In genomic region chr9:35411975-35412374, GRCm38 (mm10) we compare ENCODE assay signal across 20 mouse cellular contexts. TPM values are rescaled to one million over a fixed set of nuclear protein-coding genes. Genes with fewer than 3 reads are reported as not detected.
A peak's percentile ranks its signal among the peaks of the same experiment; 100 is the strongest.
DNase-seq lines count a peak whose midpoint lies in the region; ATAC-seq and TF ChIP-seq lines count a peak whose summit lies in the region.
"Had no signal": no experiment of that assay in that cellular context is flagged by ENCODE, and none has a peak within 500 bp of the region (broad histone marks: within the 10 kb centered on the region; RNA-seq: fewer than 3 reads in every experiment).

No protein-coding gene starts in this region.

- no peak for DNase-seq in stomach, postnatal 0 days (ENCODE audit: low spot score)
- DNase-seq in kidney, adult 8-10 months = no peak
- DNase-seq in right cerebral cortex, postnatal 25 days = no peak
- DNase-seq in left cerebral cortex, postnatal 36 days (ENCODE audit: low spot score in 2 of 2) = no peak
- DNase-seq: adrenal gland, postnatal 36 days; cerebellum, adult 9-11 months; gastrocnemius, postnatal 10 days; heart, postnatal 4 days; kidney, adult 2 months; lung, postnatal 10 days; spleen, adult 18-20 months; thymus, postnatal 14 days had no signal

- H3K9ac ChIP-seq in hindbrain, embryonic 12.5 days = no peak overlapping the region
- H3K9ac ChIP-seq in hindbrain, embryonic 16.5 days (ENCODE audit: low read depth, low read length) = no peak overlapping the region
- H3K9ac ChIP-seq in stomach, embryonic 14.5 days (replicated peaks; ENCODE audit: low read depth, low read length) = no peak overlapping the region
- H3K9ac ChIP-seq in stomach, postnatal 0 days (ENCODE audit: low read length) = no peak overlapping the region
- H3K9ac ChIP-seq in midbrain, embryonic 15.5 days = no peak overlapping the region
- H3K9ac ChIP-seq: liver, embryonic 15.5 days had no signal

- ATAC-seq in hindbrain, embryonic 12.5 days (ENCODE audit: low FRiP score) = 0 out of 2 replicates have a peak, but pooled peaks have one; percentile 20
- ATAC-seq in hindbrain, embryonic 16.5 days = no peak
- no peak for ATAC-seq in stomach, embryonic 14.5 days (ENCODE audit: insufficient number of reproducible peaks, insufficient read depth, low FRiP score, low read depth)
- no peak for ATAC-seq in stomach, postnatal 0 days (ENCODE audit: low FRiP score, low TSS enrichment)
- peak; percentile 37; the same call in 1 of the 2 replicates for ATAC-seq in midbrain, embryonic 15.5 days (replicated peaks)
- ATAC-seq: activated CD4-positive, CD25-positive, alpha-beta regulatory T cell, adult 4 months had no signal

- peaks cover 13% of the 10 kb centered on the region for H3K27me3 ChIP-seq in hindbrain, embryonic 12.5 days
- peaks cover 13% of the 10 kb centered on the region for H3K27me3 ChIP-seq in hindbrain, embryonic 16.5 days (replicated peaks; ENCODE audit: control insufficient read depth, insufficient read depth, low read length)
- no peaks in the 10 kb centered on the region for H3K27me3 ChIP-seq in stomach, embryonic 14.5 days (ENCODE audit: control insufficient read depth, insufficient read depth, low read length)
- H3K27me3 ChIP-seq in stomach, postnatal 0 days (ENCODE audit: control insufficient read depth, insufficient read depth, low read length) = no peaks in the 10 kb centered on the region
- peaks cover 3% of the 10 kb centered on the region for H3K27me3 ChIP-seq in midbrain, embryonic 15.5 days (replicated peaks)

- no peak overlapping the region for H3K4me3 ChIP-seq in hindbrain, embryonic 12.5 days
- H3K4me3 ChIP-seq in hindbrain, embryonic 16.5 days (ENCODE audit: low read length) = no peak overlapping the region
- H3K4me3 ChIP-seq in stomach, embryonic 14.5 days (ENCODE audit: low read depth, low read length) = no peak overlapping the region
- H3K4me3 ChIP-seq in stomach, postnatal 0 days (ENCODE audit: low read depth, low read length) = no peak overlapping the region
- no peak overlapping the region for H3K4me3 ChIP-seq in midbrain, embryonic 15.5 days
- H3K4me3 ChIP-seq: heart, embryonic 10.5 days; liver, embryonic 15.5 days; megakaryocyte, embryonic 14.5 days had no signal

- H3K4me2 ChIP-seq in hindbrain, embryonic 12.5 days (replicated peaks) = no peak overlapping the region
- no peak overlapping the region for H3K4me2 ChIP-seq in hindbrain, embryonic 16.5 days (ENCODE audit: low read length)
- H3K4me2 ChIP-seq in stomach, embryonic 14.5 days (replicated peaks; ENCODE audit: low read depth, low read length) = no peak overlapping the region
- no peak overlapping the region for H3K4me2 ChIP-seq in stomach, postnatal 0 days (replicated peaks; ENCODE audit: low read depth)
- no peak overlapping the region for H3K4me2 ChIP-seq in midbrain, embryonic 15.5 days
- H3K4me2 ChIP-seq: liver, embryonic 15.5 days had no signal

- intact Hi-C loops in left cerebral cortex, postnatal 36 days (cut with DNase I) = no loop called here

- no peak overlapping the region for H3K27ac ChIP-seq in hindbrain, embryonic 12.5 days
- no peak overlapping the region for H3K27ac ChIP-seq in hindbrain, embryonic 16.5 days (ENCODE audit: low read depth, low read length)
- H3K27ac ChIP-seq in stomach, embryonic 14.5 days (ENCODE audit: low read length) = 0 out of 2 replicates have a peak overlapping the region, but pooled peaks have one; percentile 4
- H3K27ac ChIP-seq in stomach, postnatal 0 days (replicated peaks) = no peak overlapping the region
- H3K27ac ChIP-seq in midbrain, embryonic 15.5 days = 0 out of 2 replicates have a peak overlapping the region, but pooled peaks have one; percentile 47
- H3K27ac ChIP-seq: heart, embryonic 10.5 days; liver, embryonic 15.5 days had no signal

- WGBS in hindbrain, embryonic 12.5 days = 66% methylated on average over 7 of the region's 7 CpGs
- 42% methylated on average over 7 of the region's 7 CpGs for WGBS in hindbrain, embryonic 16.5 days
- WGBS in stomach, embryonic 14.5 days = 56% methylated on average over 7 of the region's 7 CpGs
- 71% methylated on average over 7 of the region's 7 CpGs for WGBS in stomach, postnatal 0 days
- WGBS in midbrain, embryonic 15.5 days = 18% methylated on average over 7 of the region's 7 CpGs

- no peaks in the 10 kb centered on the region for H3K9me3 ChIP-seq in hindbrain, embryonic 12.5 days (replicated peaks)
- no peaks in the 10 kb centered on the region for H3K9me3 ChIP-seq in hindbrain, embryonic 16.5 days (ENCODE audit: control insufficient read depth, low read length)
- no peaks in the 10 kb centered on the region for H3K9me3 ChIP-seq in stomach, embryonic 14.5 days (ENCODE audit: control insufficient read depth, low read depth, low read length)
- no peaks in the 10 kb centered on the region for H3K9me3 ChIP-seq in stomach, postnatal 0 days (ENCODE audit: control insufficient read depth, low read length)
- H3K9me3 ChIP-seq in midbrain, embryonic 15.5 days = no peaks in the 10 kb centered on the region
- H3K9me3 ChIP-seq: heart, embryonic 10.5 days; liver, embryonic 15.5 days; megakaryocyte, embryonic 14.5 days had no signal

- peaks cover 7% of the 10 kb centered on the region for H3K4me1 ChIP-seq in hindbrain, embryonic 12.5 days
- no peaks in the 10 kb centered on the region for H3K4me1 ChIP-seq in hindbrain, embryonic 16.5 days (ENCODE audit: control insufficient read depth, insufficient read depth, low read depth, low read length)
- peaks cover 5% of the 10 kb centered on the region; the same call in 1 of the 2 replicates for H3K4me1 ChIP-seq in stomach, embryonic 14.5 days (ENCODE audit: control insufficient read depth, insufficient read depth, low read length)
- H3K4me1 ChIP-seq in stomach, postnatal 0 days (replicated peaks; ENCODE audit: control insufficient read depth, insufficient read depth) = no peaks in the 10 kb centered on the region
- H3K4me1 ChIP-seq in midbrain, embryonic 15.5 days = peaks cover 11% of the 10 kb centered on the region
- H3K4me1 ChIP-seq: liver, embryonic 15.5 days; megakaryocyte, embryonic 14.5 days had no signal

- no peak for TF ChIP-seq CTCF in stomach, postnatal 0 days (IDR thresholded peaks at IDR 0.05; ENCODE audit: low read depth)

- H3K36me3 ChIP-seq in hindbrain, embryonic 12.5 days = no peaks in the 10 kb centered on the region
- no peaks in the 10 kb centered on the region for H3K36me3 ChIP-seq in hindbrain, embryonic 16.5 days (ENCODE audit: control insufficient read depth, insufficient read depth, low read length)
- no peaks in the 10 kb centered on the region for H3K36me3 ChIP-seq in stomach, embryonic 14.5 days (ENCODE audit: control insufficient read depth, insufficient read depth, low read length)
- H3K36me3 ChIP-seq in stomach, postnatal 0 days (ENCODE audit: control insufficient read depth, insufficient read depth, low read length) = no peaks in the 10 kb centered on the region
- no peaks in the 10 kb centered on the region for H3K36me3 ChIP-seq in midbrain, embryonic 15.5 days (replicated peaks)
- H3K36me3 ChIP-seq: heart, embryonic 10.5 days; liver, embryonic 15.5 days had no signal

- TF ChIP-seq EP300 in stomach, postnatal 0 days (optimal IDR thresholded peaks at IDR 0.05) = no peak

RNA-seq across cellular contexts. Expression of gene Cdon, which starts 9.0 kb away (rescaled TPM):
- 15.8 and 21.5 TPM in 2 replicates for polyA plus RNA-seq in hindbrain, embryonic 12.5 days (2016; fragmentation: Nextera tagmentation; extraction: Ambion mirVana)
- 2.9 and 3.7 TPM in 2 replicates for polyA plus RNA-seq in hindbrain, embryonic 16.5 days (2015; fragmentation: Nextera tagmentation; extraction: Ambion mirVana)
- polyA plus RNA-seq in stomach, embryonic 14.5 days (2014; fragmentation: Nextera tagmentation; extraction: Ambion mirVana) = 12.7 and 13.8 TPM in 2 replicates
- polyA plus RNA-seq in stomach, postnatal 0 days (2015; fragmentation: Nextera tagmentation; extraction: Ambion mirVana) = 2.5 and 2.7 TPM in 2 replicates
- 4.0 and 6.2 TPM in 2 replicates for polyA plus RNA-seq in midbrain, embryonic 15.5 days (2015; fragmentation: Nextera tagmentation; extraction: Ambion mirVana)
- total RNA-seq in left cerebral cortex, postnatal 36 days (2021) = 1 to 10 TPM; 8.0 to 9.1 TPM

Comparison
In these comparisons a context has a peak if more than half of its experiments do, and no peak if none do; other contexts are left out.
1. ATAC-seq: peak in hindbrain, embryonic 12.5 days (single experiment) and midbrain, embryonic 15.5 days (single experiment); none in hindbrain, embryonic 16.5 days (single experiment), stomach, embryonic 14.5 days (single experiment) and stomach, postnatal 0 days (single experiment).
2. H3K27ac ChIP-seq: peak in stomach, embryonic 14.5 days (single experiment) and midbrain, embryonic 15.5 days (single experiment); none in hindbrain, embryonic 12.5 days (single experiment), hindbrain, embryonic 16.5 days (single experiment) and stomach, postnatal 0 days (single experiment).